Mouse (Mus musculus) hindbrain, embryonic 12.5 days (tissue): ENCODE data around the gene Emilin1. TPM values are rescaled to one million over a fixed set of nuclear protein-coding genes. Genes with fewer than 3 reads are reported as not detected.

Source experiments
- ATAC-seq: fragments of 200-750 bp; cut with Nextera tagmentation; 2 replicates; pipeline ENCODE4 v1.8.0; 2017; ENCODE audit warnings: moderate TSS enrichment; ENCODE audit not compliant: low FRiP score
- H3K27ac ChIP-seq: fragments of 300-500 bp; sonication (generic); 2 replicates; pipeline ENCODE4 v1.5.1; 2016; ENCODE audit warnings: mild to moderate bottlenecking
- H3K27me3 ChIP-seq: fragments of 300-500 bp; sonication (generic); 2 replicates; pipeline ENCODE4 v1.6.1; 2016; ENCODE audit warnings: mild to moderate bottlenecking
- H3K36me3 ChIP-seq: fragments of 300-500 bp; sonication (generic); 2 replicates; pipeline ENCODE4 v1.6.1; 2016; ENCODE audit warnings: mild to moderate bottlenecking
- H3K4me1 ChIP-seq: fragments of 300-500 bp; sonication (generic); 2 replicates; pipeline ENCODE4 v1.6.1; 2016
- H3K4me2 ChIP-seq: fragments of 300-500 bp; sonication (generic); replicated peaks from 2 replicates; pipeline ENCODE4 v1.6.1; 2016; ENCODE audit warnings: mild to moderate bottlenecking
- H3K4me3 ChIP-seq: fragments of 300-500 bp; sonication (generic); 2 replicates; pipeline ENCODE4 v1.5.1; 2016; ENCODE audit warnings: mild to moderate bottlenecking
- H3K9ac ChIP-seq: fragments of 300-500 bp; sonication (generic); 2 replicates; pipeline ENCODE4 v1.6.1; 2016; ENCODE audit warnings: mild to moderate bottlenecking, moderate library complexity
- H3K9me3 ChIP-seq: fragments of 300-500 bp; sonication (generic); replicated peaks from 2 replicates; pipeline ENCODE4 v1.6.1; 2016; ENCODE audit warnings: mild to moderate bottlenecking
- WGBS: fragments of 180-500 bp; shearing (Covaris S2); methylation state at CpG from one replicate; pipeline ENCODE4 v1.1.7; 2016; 5-methylcytosine and 5-hydroxymethylcytosine counted together
- polyA plus RNA-seq: library from polyadenylated mRNA; unstranded; fragments of >200 nt; fragmentation: Nextera tagmentation; extraction: Ambion mirVana; gene quantifications from 2 replicates; pipeline ENCODE4 v1.2.1, GENCODE M21; 2016

Gene Emilin1
- polyA plus RNA-seq, 1 experiment from 2014 or later = 121 TPM

DNA sequence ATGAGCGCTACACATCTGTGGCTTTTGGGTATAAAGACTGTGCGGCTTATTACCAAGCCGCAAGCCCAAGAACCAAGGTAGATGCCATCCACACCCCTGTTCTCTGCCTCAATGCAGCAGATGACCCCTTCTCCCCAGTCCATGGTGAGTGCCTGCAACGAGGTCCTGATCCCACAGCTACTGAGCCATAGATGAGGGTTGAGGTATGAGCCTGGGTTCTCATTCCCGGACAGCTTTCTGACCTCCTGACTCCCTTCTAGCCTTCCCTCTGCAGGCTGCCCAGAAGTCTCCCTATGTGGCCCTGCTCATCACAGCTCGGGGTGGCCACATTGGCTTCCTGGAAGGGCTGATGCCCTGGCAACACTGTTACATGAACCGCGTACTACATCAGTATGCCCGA, 41.4 kb downstream of the Emilin1 start:
- H3K9ac ChIP-seq = no peak overlapping the region
- H3K4me3 ChIP-seq = no peak overlapping the region
- H3K4me1 ChIP-seq = peaks cover 30% of the 10 kb centered on the region
- H3K9me3 ChIP-seq = no peaks in the 10 kb centered on the region
- no peak overlapping the region for H3K27ac ChIP-seq
- H3K4me2 ChIP-seq = no peak overlapping the region
- WGBS = 95% methylated on average over 9 of the region's 9 CpGs
- H3K27me3 ChIP-seq = no peaks in the 10 kb centered on the region
- peaks cover 55% of the 10 kb centered on the region for H3K36me3 ChIP-seq
- no peak for ATAC-seq

DNA sequence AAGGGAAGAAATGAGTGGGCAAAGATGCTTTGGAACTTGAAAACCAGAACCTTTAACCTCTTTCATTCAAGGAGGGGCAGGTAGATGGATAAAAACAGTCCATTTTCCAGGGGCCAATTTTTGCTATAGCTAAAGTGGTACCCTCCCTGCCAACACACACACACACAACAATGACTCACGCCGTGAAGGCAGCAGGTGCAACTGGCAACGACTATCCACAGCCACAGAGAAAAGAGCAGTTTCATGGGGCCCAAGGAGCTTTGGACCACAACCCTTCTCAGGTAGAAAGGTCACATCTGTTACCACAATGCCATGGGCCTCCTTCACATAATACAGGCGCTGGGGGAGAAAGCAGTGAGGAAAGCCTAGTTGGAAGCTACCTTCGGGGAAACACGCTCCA, 42.5 kb downstream of the Emilin1 start:
- WGBS = 98% methylated on average over 6 of the region's 6 CpGs
- Histone ChIP-seq H3K4me2 (no peak overlapping the region), H3K36me3 (peaks cover 55% of the 10 kb centered on the region), H3K9me3 (no peaks in the 10 kb centered on the region), H3K27me3 (no peaks in the 10 kb centered on the region), H3K27ac (no peak overlapping the region), H3K4me1 (peaks cover 22% of the 10 kb centered on the region), H3K4me3 (no peak overlapping the region), H3K9ac (no peak overlapping the region)
- ATAC-seq = no peak

DNA sequence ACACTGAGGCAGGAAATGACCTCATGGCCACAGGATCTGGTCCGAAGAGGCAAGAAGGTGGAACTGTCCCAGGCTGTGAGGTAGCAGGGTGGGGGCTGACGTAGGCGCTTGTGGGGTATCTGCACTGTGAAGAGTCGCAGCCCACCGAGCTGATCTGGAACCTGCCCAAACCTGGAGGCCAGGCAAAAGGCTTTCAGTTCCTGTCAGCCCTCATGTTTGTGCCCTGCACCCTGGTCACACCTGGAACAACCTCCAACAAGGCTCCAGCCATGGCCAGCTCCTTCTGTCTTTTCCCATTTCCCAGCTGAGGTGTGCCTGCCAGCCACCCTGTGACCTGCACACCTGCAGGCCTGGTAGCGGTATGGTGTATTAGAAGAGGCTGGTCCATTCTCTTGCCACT, 44.7 kb downstream of the Emilin1 start:
- H3K4me2 ChIP-seq = no peak overlapping the region
- no peaks in the 10 kb centered on the region for H3K9me3 ChIP-seq
- no peak for ATAC-seq
- peaks cover 22% of the 10 kb centered on the region for H3K4me1 ChIP-seq
- H3K27ac ChIP-seq = no peak overlapping the region
- WGBS = 95% methylated on average over 6 of the region's 6 CpGs
- no peak overlapping the region for H3K9ac ChIP-seq
- peaks cover 47% of the 10 kb centered on the region for H3K36me3 ChIP-seq
- H3K27me3 ChIP-seq = no peaks in the 10 kb centered on the region; the same call in 1 of the 2 replicates
- H3K4me3 ChIP-seq = no peak overlapping the region

DNA sequence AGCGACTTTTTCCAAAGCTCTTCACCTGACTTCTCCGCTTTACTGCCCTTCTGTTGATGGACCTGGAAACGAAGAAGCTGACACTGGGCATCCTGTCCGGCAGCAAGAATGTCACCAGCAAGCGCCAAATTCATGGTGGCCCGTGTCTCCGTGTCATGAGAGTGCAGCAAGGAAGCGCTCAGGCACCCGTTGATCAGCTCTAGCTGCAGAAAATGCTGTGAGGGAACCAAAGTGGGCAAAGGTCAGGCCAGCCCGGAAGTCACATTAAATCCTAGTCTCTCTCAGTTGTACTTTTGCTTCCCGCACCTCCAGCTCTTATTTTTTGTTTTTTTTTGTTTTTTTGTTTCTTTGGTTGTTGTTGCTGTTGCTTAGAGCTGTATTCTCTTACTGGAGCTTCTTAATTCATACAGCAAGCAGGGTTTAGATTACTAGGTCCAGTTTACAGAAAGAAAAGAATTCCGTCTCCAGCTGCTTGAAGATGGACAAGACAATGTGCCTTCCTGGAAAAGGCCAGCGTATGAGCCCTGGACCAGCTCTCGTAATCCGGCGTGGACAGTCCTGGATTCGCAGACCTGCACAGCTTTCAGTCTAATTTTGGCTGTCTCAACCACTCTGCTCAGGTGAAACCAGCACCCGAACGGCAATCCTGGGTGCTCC, 46.1 kb downstream of the Emilin1 start:
- Histone ChIP-seq H3K27ac (peak overlapping the region; percentile 86), H3K9me3 (no peaks in the 10 kb centered on the region), H3K4me3 (peak overlapping the region; percentile 85), H3K4me1 (peaks cover 22% of the 10 kb centered on the region), H3K9ac (peak overlapping the region; percentile 89), H3K27me3 (no peaks in the 10 kb centered on the region; the same call in 1 of the 2 replicates), H3K36me3 (peaks cover 32% of the 10 kb centered on the region), H3K4me2 (peak overlapping the region; percentile 71)
- no peak for ATAC-seq
- 40% methylated on average over 19 of the region's 19 CpGs for WGBS

DNA sequence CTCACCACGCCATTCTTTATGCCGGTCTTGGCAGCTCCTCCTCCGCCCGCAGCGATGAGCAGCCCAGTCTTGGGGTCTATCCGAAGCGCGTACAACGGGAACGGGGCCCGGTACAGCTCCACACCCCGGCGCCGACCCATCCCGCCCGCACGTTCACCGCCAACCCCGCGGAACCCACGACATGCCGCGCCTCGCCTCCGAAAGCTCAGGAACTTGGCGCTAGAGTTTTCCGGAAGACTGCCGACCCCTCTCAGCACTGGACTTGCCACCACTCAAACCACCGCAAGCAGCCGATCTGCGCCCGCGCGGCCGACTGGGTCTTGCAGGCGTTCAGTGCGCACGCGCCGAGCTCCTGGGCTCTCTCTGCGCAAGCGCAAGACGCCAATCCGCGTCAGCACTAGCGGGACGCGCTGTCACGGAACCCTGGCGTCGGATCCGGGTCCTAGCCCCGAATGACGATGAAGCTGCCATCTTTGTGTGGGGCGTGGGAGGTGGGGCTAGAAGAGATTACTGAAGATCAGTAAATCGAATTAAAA, 46.8 kb downstream of the Emilin1 start, which contains the start of gene Preb:
Gene Preb, minus strand, starts transcription at position 396 of the 536 bp plus-strand sequence.
- Histone ChIP-seq H3K9me3 (no peaks in the 10 kb centered on the region), H3K4me3 (peak within 1 kb of the TSS; percentile 85), H3K27ac (peak within 1 kb of the TSS; percentile 86), H3K4me1 (peaks cover 22% of the 10 kb centered on the region), H3K36me3 (peaks cover 25% of the 10 kb centered on the region), H3K27me3 (no peaks in the 10 kb centered on the region; the same call in 1 of the 2 replicates), H3K4me2 (peak within 1 kb of the TSS; percentile 71), H3K9ac (peak within 1 kb of the TSS; percentile 89)
- WGBS = 0% methylated on average over 56 of the region's 56 CpGs
- ATAC-seq = peak; percentile 93

- Histone ChIP-seq H3K27me3 (no peaks in the 10 kb centered on the region; the same call in 1 of the 2 replicates), H3K4me3 (peak overlapping the region; percentile 85; the same call in 1 of the 2 replicates), H3K27ac (no peak overlapping the region), H3K9ac (no peak overlapping the region), H3K36me3 (peaks cover 17% of the 10 kb centered on the region), H3K4me2 (peak overlapping the region; percentile 71), H3K9me3 (no peaks in the 10 kb centered on the region), H3K4me1 (peaks cover 22% of the 10 kb centered on the region)
- ATAC-seq = no peak
- WGBS = 89% methylated on average over 2 of the region's 2 CpGs
Observed at GRCm38 (mm10) chr5:30960814-30961213, 47.6 kb downstream of the Emilin1 start.

DNA sequence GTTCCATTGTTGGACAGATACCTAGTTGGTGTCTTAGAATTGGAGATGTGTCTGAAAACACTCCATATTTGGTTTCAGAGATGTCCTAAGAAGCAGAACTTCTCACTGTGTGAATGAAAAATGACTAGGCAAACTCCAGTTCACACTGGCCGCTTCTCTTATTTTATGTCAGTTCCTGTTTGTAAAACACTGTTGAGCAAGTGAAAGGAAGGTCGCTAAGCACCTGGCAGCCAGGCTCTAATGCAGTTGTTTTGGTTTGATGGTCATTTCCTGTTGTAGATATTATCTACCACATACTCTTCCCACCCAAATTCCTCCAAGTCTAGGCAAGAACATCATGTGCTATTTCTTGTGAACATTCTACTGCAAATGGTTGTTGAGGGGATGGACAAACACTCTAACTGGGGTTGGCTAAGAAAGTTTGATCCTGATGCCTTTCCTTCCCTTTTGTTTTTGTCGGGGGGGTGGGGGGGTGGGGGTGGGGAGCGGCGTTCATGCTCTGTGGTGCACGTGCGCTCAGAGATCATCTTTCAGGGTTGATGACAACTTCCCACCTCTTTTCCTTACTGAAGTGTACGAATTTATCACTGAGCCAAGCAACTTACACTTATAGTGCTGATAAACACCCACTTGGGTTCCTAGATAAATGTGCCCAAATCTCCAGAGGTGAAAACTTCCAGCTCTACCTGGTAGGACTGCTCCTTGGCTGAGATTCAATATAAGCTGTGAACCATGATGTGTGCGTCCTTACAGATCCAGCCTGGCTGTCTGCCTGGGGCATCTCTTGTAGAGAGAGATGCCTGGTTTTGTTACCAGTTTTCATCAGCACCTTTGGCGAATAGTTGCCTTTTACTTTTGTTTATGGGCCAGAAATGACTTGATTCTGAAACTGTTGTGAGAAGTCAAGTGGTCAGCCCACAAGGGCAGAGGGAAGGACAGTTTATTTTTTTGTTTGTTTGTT, 48.6 kb downstream of the Emilin1 start:
- no peaks in the 10 kb centered on the region for H3K9me3 ChIP-seq
- WGBS = 84% methylated on average over 10 of the region's 10 CpGs
- peaks cover 22% of the 10 kb centered on the region for H3K4me1 ChIP-seq
- H3K9ac ChIP-seq = no peak overlapping the region
- H3K36me3 ChIP-seq = peaks cover 14% of the 10 kb centered on the region
- no peak overlapping the region for H3K4me3 ChIP-seq
- H3K27ac ChIP-seq = no peak overlapping the region
- no peaks in the 10 kb centered on the region; the same call in 1 of the 2 replicates for H3K27me3 ChIP-seq
- no peak overlapping the region for H3K4me2 ChIP-seq
- ATAC-seq = no peak

GRCm38 (mm10) chr5:30963916-30964315, 50.7 kb downstream of the Emilin1 start:
- no peak overlapping the region for H3K4me2 ChIP-seq
- no peak overlapping the region for H3K9ac ChIP-seq
- H3K27me3 ChIP-seq = peaks cover 3% of the 10 kb centered on the region; the same call in 1 of the 2 replicates
- peaks cover 5% of the 10 kb centered on the region for H3K4me1 ChIP-seq
- H3K27ac ChIP-seq = no peak overlapping the region
- no peaks in the 10 kb centered on the region for H3K36me3 ChIP-seq
- 76% methylated on average over 3 of the region's 3 CpGs for WGBS
- H3K9me3 ChIP-seq = no peaks in the 10 kb centered on the region
- no peak for ATAC-seq
- H3K4me3 ChIP-seq = no peak overlapping the region

DNA sequence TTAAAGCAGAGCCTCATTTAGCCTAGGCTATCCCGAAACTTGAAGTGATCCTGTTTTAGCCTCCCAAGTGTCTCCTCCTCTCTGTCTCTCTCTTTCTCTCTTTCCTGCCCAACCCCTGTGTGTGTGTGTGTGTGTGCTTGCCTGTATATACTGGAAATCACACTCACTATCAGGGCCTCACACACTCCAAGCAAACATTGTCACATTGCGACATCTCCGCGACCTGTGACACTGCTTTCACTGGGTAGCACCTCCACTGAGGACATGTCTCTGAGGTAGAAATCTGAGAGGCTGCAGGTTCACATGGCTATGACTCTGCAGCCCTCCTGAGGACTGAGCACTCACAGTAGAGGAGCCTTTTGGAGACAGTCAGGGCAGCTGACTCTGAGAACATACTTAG, 53.0 kb downstream of the Emilin1 start:
- Histone ChIP-seq H3K27me3 (peaks cover 3% of the 10 kb centered on the region; the same call in 1 of the 2 replicates), H3K4me3 (no peak overlapping the region), H3K4me1 (no peaks in the 10 kb centered on the region), H3K9me3 (no peaks in the 10 kb centered on the region), H3K27ac (no peak overlapping the region), H3K36me3 (no peaks in the 10 kb centered on the region), H3K4me2 (no peak overlapping the region), H3K9ac (no peak overlapping the region)
- ATAC-seq = no peak
- WGBS = 88% methylated on average over 4 of the region's 4 CpGs

DNA sequence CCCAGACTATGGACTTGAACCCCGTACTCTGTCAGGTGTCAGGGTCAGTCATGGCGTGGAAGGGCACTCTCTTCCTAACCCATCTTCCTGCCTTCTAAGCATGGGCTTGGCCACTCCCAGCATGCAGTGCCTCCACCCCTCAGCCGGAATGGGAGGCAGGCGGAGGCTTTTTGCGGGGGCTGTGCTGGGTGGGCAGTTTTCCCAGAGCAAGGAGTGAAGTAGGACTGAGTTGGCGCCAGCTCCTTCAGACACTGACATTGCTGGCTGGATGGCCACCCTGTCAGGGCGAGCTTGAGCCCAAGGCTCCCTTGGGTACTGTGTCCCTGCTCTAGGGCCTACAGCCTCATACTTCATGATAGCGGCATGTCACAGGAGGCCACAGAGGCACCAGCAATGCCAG, 55.2 kb downstream of the Emilin1 start, which contains the start of gene Tcf23:
Gene Tcf23, plus strand, starts transcription at position 247 of the 400 bp plus-strand sequence.
- 74% methylated on average over 8 of the region's 8 CpGs for WGBS
- Histone ChIP-seq H3K4me1 (no peaks in the 10 kb centered on the region), H3K27me3 (peaks cover 3% of the 10 kb centered on the region; the same call in 1 of the 2 replicates), H3K9me3 (no peaks in the 10 kb centered on the region), H3K27ac (no peak within 1 kb of the TSS), H3K4me2 (no peak within 1 kb of the TSS), H3K9ac (no peak within 1 kb of the TSS), H3K36me3 (no peaks in the 10 kb centered on the region), H3K4me3 (no peak within 1 kb of the TSS)
- ATAC-seq = no peak

- Histone ChIP-seq H3K4me2 (no peak overlapping the region), H3K9ac (no peak overlapping the region), H3K4me1 (no peaks in the 10 kb centered on the region), H3K27ac (no peak overlapping the region), H3K36me3 (no peaks in the 10 kb centered on the region), H3K4me3 (no peak overlapping the region), H3K27me3 (peaks cover 3% of the 10 kb centered on the region), H3K9me3 (no peaks in the 10 kb centered on the region)
- 89% methylated on average over 2 of the region's 2 CpGs for WGBS
- ATAC-seq = no peak
Observed at GRCm38 (mm10) chr5:30969440-30969839, 56.2 kb downstream of the Emilin1 start.
